Mouse (Mus musculus): ENCODE results near the gene Frmpd1. TPM values are rescaled to one million over a fixed set of nuclear protein-coding genes. Genes with fewer than 3 reads are reported as not detected.

The Frmpd1 gene
- total RNA-seq, 2 experiments from 2014 or later, result not detected

GRCm38 (mm10) chr4:45238260-45238659, 53.6 kb downstream of the Frmpd1 start:
- ATAC-seq (replicated peaks; ENCODE audit: poor library complexity), result no peak

GRCm38 (mm10) chr4:45241330-45241729, 56.7 kb downstream of the Frmpd1 start:
- ATAC-seq (replicated peaks; ENCODE audit: poor library complexity), result no peak

GRCm38 (mm10) chr4:45242163-45242562, 57.5 kb downstream of the Frmpd1 start:
- ATAC-seq (replicated peaks; ENCODE audit: poor library complexity), result no peak

- ATAC-seq (replicated peaks; ENCODE audit: poor library complexity), result peak; percentile 93
Observed at GRCm38 (mm10) chr4:45243211-45243902, 58.7 kb downstream of the Frmpd1 start.

GRCm38 (mm10) chr4:45251265-45251664, 66.6 kb downstream of the Frmpd1 start:
- no peak for ATAC-seq (replicated peaks; ENCODE audit: poor library complexity)

GRCm38 (mm10) chr4:45252861-45253262, 68.2 kb downstream of the Frmpd1 start:
- no peak for ATAC-seq (replicated peaks; ENCODE audit: poor library complexity)

- no peak for ATAC-seq (replicated peaks; ENCODE audit: poor library complexity)
Observed at GRCm38 (mm10) chr4:45253839-45254601, 69.3 kb downstream of the Frmpd1 start.

GRCm38 (mm10) chr4:45259232-45259832, 74.7 kb downstream of the Frmpd1 start:
- no peak for ATAC-seq (replicated peaks; ENCODE audit: poor library complexity)

- no peak for ATAC-seq (replicated peaks; ENCODE audit: poor library complexity)
Observed at GRCm38 (mm10) chr4:45261551-45261950, 76.9 kb downstream of the Frmpd1 start.

- ATAC-seq (replicated peaks; ENCODE audit: poor library complexity), result peak; percentile 97
Observed at GRCm38 (mm10) chr4:45267883-45268282, 83.2 kb downstream of the Frmpd1 start.

GRCm38 (mm10) chr4:45271041-45271452, 86.4 kb downstream of the Frmpd1 start:
- no peak for ATAC-seq (replicated peaks; ENCODE audit: poor library complexity)

- no peak for ATAC-seq (replicated peaks; ENCODE audit: poor library complexity)
Observed at GRCm38 (mm10) chr4:45275770-45276169, 91.1 kb downstream of the Frmpd1 start.

- ATAC-seq (replicated peaks; ENCODE audit: poor library complexity), result peak; percentile 61
Observed at GRCm38 (mm10) chr4:45279292-45279691, 94.6 kb downstream of the Frmpd1 start.

- peak; percentile 91 for ATAC-seq (replicated peaks; ENCODE audit: poor library complexity)
Observed at GRCm38 (mm10) chr4:45279981-45280548, 95.4 kb downstream of the Frmpd1 start.

- peak; percentile 76 for ATAC-seq (replicated peaks; ENCODE audit: poor library complexity)
Observed at GRCm38 (mm10) chr4:45286318-45286717, 101.6 kb downstream of the Frmpd1 start.

- no peak for ATAC-seq (replicated peaks; ENCODE audit: poor library complexity)
Observed at GRCm38 (mm10) chr4:45287906-45288305, 103.2 kb downstream of the Frmpd1 start.

GRCm38 (mm10) chr4:45296662-45297564, 112.2 kb downstream of the Frmpd1 start, which contains the start of gene Trmt10b:
TSS of gene Trmt10b (plus strand) at chr4:45297127.
- ATAC-seq (replicated peaks; ENCODE audit: poor library complexity), result peak; percentile 100

GRCm38 (mm10) chr4:45305536-45305935, 120.9 kb downstream of the Frmpd1 start:
- ATAC-seq (replicated peaks; ENCODE audit: poor library complexity), result no peak

- peak; percentile 83 for ATAC-seq (replicated peaks; ENCODE audit: poor library complexity)
Observed at GRCm38 (mm10) chr4:45308046-45308445, 123.4 kb downstream of the Frmpd1 start.

- no peak for ATAC-seq (replicated peaks; ENCODE audit: poor library complexity)
Observed at GRCm38 (mm10) chr4:45308606-45309005, 123.9 kb downstream of the Frmpd1 start.
